Mouse (Mus musculus): Measurements from ENCODE around the gene Gm10842. TPM values are rescaled to one million over a fixed set of nuclear protein-coding genes. Genes with fewer than 3 reads are reported as not detected.

The Gm10842 gene
- polyA plus RNA-seq, 1 experiment, result not detected

- no peaks in the 10 kb centered on the region for H3K4me1 ChIP-seq (ENCODE audit: control insufficient read depth, insufficient read depth, low read length)
- DNase-seq, result no peak
- H3K4me3 ChIP-seq (replicated peaks; ENCODE audit: extremely low read depth, low read depth, low read length), result no peak overlapping the region
- TF ChIP-seq CTCF (IDR thresholded peaks at IDR 0.05; ENCODE audit: insufficient read depth, low read length), result no peak
- TF ChIP-seq POLR2A (IDR thresholded peaks at IDR 0.05; ENCODE audit: borderline replicate concordance, extremely low read depth, low read depth, low read length), result no peak
- 93% methylated on average over 5 of the region's 5 CpGs for WGBS
These were observed 5.6 kb upstream of the Gm10842 start for GRCm38 (mm10) chr11:105141115-105141514.

DNA sequence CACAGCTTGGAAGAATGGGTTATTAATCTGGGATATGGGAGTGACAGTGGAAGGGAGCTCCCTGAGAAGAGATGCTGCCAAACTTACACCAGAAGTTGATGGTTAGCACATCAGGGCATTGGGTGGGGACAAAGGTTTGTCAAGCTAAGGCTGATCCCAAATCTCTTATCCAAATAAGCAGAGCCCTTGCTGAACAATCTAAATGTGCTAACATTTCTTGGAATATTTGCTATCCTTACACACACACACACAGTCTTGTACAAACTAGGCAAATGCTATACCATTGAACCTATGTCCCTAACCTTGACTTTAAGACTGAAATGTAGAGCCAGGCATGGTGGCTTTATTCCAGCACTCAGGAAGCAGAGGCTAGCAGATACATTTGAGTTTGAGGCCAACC, 3.1 kb upstream of the Gm10842 start:
- H3K4me3 ChIP-seq (replicated peaks; ENCODE audit: extremely low read depth, low read depth, low read length), result no peak overlapping the region
- DNase-seq, result no peak
- TF ChIP-seq CTCF (IDR thresholded peaks at IDR 0.05; ENCODE audit: insufficient read depth, low read length) (no peak), POLR2A (IDR thresholded peaks at IDR 0.05; ENCODE audit: borderline replicate concordance, extremely low read depth, low read depth, low read length) (no peak)
- H3K4me1 ChIP-seq (ENCODE audit: control insufficient read depth, insufficient read depth, low read length), result no peaks in the 10 kb centered on the region

DNA sequence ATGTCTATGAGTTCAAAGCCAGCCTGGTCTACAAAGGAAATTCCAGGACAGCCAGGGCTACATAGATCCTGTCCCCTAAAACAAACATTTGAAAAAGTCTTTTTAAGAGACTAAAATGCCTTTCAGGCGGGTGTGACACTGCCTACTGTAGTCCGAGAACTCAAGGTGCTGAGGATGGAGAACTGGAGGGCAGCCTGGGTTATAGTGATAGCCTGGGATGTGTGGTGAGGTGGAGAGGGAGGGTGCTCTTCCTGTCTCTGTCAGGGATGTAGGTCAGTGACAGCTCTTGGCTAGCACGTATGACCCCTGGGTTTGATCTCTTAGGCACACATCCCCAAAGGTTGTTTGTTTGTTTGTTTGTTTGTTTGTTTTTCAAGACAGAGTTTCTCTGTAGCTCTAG, 2.6 kb upstream of the Gm10842 start:
- no peak overlapping the region for H3K4me3 ChIP-seq (replicated peaks; ENCODE audit: extremely low read depth, low read depth, low read length)
- WGBS, result 77% methylated on average over 3 of the region's 3 CpGs
- no peaks in the 10 kb centered on the region for H3K4me1 ChIP-seq (ENCODE audit: control insufficient read depth, insufficient read depth, low read length)
- TF ChIP-seq POLR2A (IDR thresholded peaks at IDR 0.05; ENCODE audit: borderline replicate concordance, extremely low read depth, low read depth, low read length) (no peak), CTCF (IDR thresholded peaks at IDR 0.05; ENCODE audit: insufficient read depth, low read length) (no peak)
- no peak for DNase-seq

DNA sequence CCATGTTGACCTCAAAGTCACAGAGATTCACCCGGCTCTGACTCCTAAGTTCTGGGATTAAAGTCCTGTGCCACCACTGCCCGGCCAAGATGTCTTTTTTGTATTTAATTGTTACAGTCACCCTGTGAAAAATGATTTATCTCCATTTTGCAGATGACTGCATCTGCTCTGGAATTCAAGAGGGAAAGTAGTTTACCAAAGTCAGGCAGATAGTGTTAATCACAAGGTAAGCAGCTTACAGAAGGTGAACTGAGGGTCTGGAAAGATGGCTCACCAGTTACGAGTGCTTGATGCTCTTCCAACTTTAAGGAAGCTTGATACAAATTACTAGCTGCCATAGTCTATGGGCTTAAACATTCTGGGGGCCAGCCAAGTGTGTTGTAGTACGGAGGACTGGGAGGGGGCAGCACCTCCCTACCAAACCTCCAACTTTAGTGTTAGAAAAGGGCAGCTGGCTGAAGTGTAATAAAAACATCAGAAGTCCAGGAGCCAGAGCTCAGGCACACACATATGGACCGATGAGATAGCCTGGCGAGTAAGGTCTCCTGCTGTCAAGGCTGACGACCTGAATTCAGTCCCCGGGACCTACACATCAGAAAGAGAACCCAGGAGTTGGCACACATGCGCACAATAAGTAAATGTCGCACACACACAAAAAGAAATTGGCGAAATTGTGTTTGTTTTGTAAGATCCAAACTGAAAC, 2.0 kb upstream of the Gm10842 start:
- WGBS, result 69% methylated on average over 11 of the region's 11 CpGs

DNA sequence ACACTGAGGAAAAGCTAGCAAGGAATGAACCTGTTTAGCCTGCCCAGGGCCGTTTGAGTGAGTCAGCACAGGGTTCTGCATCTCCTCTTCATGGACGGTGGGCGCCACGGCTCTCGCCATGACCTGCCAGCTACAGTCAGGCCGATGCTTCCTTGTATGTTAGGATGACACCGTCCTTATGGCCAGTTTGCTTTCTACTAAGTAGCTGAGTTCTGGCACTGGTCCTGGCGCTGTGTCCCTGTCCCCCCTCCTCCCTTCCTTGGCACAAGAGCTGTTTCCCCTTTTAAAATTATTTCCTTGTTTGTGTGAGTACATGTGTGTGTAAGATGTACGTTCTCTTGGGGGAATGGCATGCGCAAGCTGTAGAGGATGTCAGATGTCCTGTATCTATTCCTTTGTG, 1.5 kb upstream of the Gm10842 start:
- Histone ChIP-seq H3K4me1 (ENCODE audit: control insufficient read depth, insufficient read depth, low read length) (no peaks in the 10 kb centered on the region), H3K4me3 (replicated peaks; ENCODE audit: extremely low read depth, low read depth, low read length) (no peak overlapping the region)
- no peak for TF ChIP-seq CTCF (IDR thresholded peaks at IDR 0.05; ENCODE audit: insufficient read depth, low read length)
- TF ChIP-seq POLR2A (IDR thresholded peaks at IDR 0.05; ENCODE audit: borderline replicate concordance, extremely low read depth, low read depth, low read length), result no peak
- DNase-seq, result no peak
- 58% methylated on average over 10 of the region's 10 CpGs for WGBS

More for the DNA sequence above, 2.0 kb upstream of the Gm10842 start:
- no peak overlapping the region for H3K4me3 ChIP-seq (replicated peaks; ENCODE audit: extremely low read depth, low read depth, low read length)
- DNase-seq, result no peak
- no peak for TF ChIP-seq CTCF (IDR thresholded peaks at IDR 0.05; ENCODE audit: insufficient read depth, low read length)
- TF ChIP-seq POLR2A (IDR thresholded peaks at IDR 0.05; ENCODE audit: borderline replicate concordance, extremely low read depth, low read depth, low read length), result no peak
- H3K4me1 ChIP-seq (ENCODE audit: control insufficient read depth, insufficient read depth, low read length), result no peaks in the 10 kb centered on the region

DNA sequence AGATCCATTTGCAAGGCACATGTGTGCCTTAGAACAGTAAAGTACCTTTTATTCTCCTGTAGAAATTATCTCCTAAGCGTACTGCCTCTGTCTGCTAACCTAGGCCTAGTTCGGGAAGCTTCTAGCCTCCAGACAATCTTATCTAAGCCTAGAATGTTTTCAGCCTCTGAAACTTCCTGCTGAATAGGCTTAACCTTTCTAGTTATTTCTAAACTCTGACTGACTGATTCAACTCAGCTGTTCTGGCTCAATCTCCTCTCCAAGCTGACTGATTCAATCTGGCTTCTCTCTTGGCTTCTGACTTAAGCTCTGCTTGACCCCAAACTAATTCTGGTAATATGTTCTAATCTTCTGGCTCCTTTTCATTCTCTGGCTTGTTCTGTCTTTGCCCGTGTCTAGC, 2.7 kb downstream of the Gm10842 start:
- WGBS, result 61% methylated on average over 3 of the region's 3 CpGs
- TF ChIP-seq CTCF (IDR thresholded peaks at IDR 0.05; ENCODE audit: insufficient read depth, low read length), result no peak
- no peak for TF ChIP-seq POLR2A (IDR thresholded peaks at IDR 0.05; ENCODE audit: borderline replicate concordance, extremely low read depth, low read depth, low read length)
- DNase-seq, result no peak
- H3K4me1 ChIP-seq (ENCODE audit: control insufficient read depth, insufficient read depth, low read length), result peaks cover 3% of the 10 kb centered on the region; the same call in 1 of the 2 replicates
- H3K4me3 ChIP-seq (replicated peaks; ENCODE audit: extremely low read depth, low read depth, low read length), result no peak overlapping the region

DNA sequence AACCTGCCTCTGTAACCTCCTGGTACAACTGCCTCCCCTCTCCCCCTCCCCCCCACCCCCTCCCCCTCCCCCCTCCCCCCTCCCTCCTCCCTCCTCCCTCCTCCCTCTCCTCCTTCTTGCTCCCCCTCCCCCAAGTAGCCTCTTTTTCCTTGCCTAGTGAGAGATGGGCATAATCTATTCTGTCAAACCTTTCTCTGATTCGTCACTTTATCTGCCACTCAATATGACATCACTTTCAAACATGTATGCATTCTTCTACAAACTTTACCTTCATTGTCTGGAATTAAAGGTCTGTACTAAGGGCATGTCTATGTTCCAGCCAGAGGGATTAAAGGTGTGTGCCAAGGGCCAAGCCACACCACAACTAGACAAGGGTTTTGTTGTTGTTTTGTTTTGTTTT, 3.1 kb downstream of the Gm10842 start:
- TF ChIP-seq CTCF (IDR thresholded peaks at IDR 0.05; ENCODE audit: insufficient read depth, low read length) (no peak), POLR2A (IDR thresholded peaks at IDR 0.05; ENCODE audit: borderline replicate concordance, extremely low read depth, low read depth, low read length) (no peak)
- no peak for DNase-seq
- Histone ChIP-seq H3K4me1 (ENCODE audit: control insufficient read depth, insufficient read depth, low read length) (peaks cover 3% of the 10 kb centered on the region; the same call in 1 of the 2 replicates), H3K4me3 (replicated peaks; ENCODE audit: extremely low read depth, low read depth, low read length) (no peak overlapping the region)
- 63% methylated on average over 1 of the region's 1 CpGs for WGBS

GRCm38 (mm10) chr11:105150691-105151090, 4.0 kb downstream of the Gm10842 start:
- TF ChIP-seq CTCF (IDR thresholded peaks at IDR 0.05; ENCODE audit: insufficient read depth, low read length) (no peak), POLR2A (IDR thresholded peaks at IDR 0.05; ENCODE audit: borderline replicate concordance, extremely low read depth, low read depth, low read length) (no peak)
- no peak for DNase-seq
- H3K4me3 ChIP-seq (replicated peaks; ENCODE audit: extremely low read depth, low read depth, low read length), result no peak overlapping the region
- H3K4me1 ChIP-seq (ENCODE audit: control insufficient read depth, insufficient read depth, low read length), result peaks cover 3% of the 10 kb centered on the region; the same call in 1 of the 2 replicates
- 61% methylated on average over 4 of the region's 4 CpGs for WGBS

DNA sequence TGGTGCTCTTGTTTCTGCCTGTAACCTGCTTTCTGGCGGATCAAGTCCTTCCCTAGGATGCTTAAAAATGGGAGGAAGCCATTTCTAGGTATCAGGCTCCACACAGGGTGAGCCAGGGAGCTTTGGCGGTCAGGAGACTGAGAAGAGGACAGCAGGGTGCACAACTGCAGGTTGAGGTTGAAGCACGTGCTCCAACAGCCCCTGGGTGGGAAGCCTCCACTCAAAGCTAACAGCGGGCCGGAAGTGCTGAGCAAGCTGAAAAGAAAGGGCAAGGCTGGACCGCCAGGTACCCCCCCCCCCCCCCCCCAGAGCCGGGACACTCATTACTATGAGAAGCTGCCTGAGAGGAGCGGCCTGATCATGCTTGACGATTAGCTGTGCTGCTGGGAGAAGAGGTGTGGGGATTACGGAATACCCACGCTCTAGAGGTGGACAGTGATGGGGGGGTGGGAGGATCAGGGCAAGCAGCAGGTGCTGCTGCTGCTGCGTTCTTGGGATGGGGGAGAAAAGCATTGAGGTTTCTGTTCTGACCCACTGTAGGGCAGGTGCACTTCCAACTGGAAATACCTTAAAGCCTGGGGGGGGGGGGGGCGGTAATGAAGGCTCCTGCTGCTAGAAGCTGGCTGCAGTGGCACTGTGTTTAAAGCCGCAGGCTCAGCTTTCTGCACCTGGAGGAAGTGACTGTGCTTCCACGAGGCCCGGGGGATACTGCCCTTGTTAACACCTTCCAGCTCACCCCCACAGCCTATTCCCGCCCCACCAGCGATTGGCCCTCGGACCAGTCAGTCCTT, 4.7 kb downstream of the Gm10842 start:
- Histone ChIP-seq H3K4me1 (ENCODE audit: control insufficient read depth, insufficient read depth, low read length) (peaks cover 3% of the 10 kb centered on the region; the same call in 1 of the 2 replicates), H3K4me3 (replicated peaks; ENCODE audit: extremely low read depth, low read depth, low read length) (no peak overlapping the region)
- DNase-seq, result no peak
- WGBS, result 25% methylated on average over 19 of the region's 19 CpGs
- TF ChIP-seq POLR2A (IDR thresholded peaks at IDR 0.05; ENCODE audit: borderline replicate concordance, extremely low read depth, low read depth, low read length) (no peak), CTCF (IDR thresholded peaks at IDR 0.05; ENCODE audit: insufficient read depth, low read length) (no peak)

DNA sequence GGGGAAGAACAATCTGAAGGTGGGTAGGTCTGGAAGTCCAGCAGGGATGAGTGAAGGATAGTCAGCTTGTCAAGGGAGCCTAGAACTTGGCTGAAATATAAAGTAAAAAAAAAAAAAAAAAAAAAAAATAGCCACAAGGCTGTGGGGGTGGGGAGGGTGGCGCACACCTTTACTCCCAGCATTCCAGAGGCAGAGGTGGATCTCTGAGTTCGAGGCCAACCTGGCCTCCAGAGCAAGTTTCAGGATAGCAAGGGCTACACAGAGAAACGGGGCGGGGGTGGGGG, 5.3 kb downstream of the Gm10842 start:
- TF ChIP-seq CTCF (IDR thresholded peaks at IDR 0.05; ENCODE audit: insufficient read depth, low read length) (no peak), POLR2A (IDR thresholded peaks at IDR 0.05; ENCODE audit: borderline replicate concordance, extremely low read depth, low read depth, low read length) (no peak)
- 67% methylated on average over 3 of the region's 4 CpGs for WGBS
- no peak for DNase-seq
- peaks cover 3% of the 10 kb centered on the region; the same call in 1 of the 2 replicates for H3K4me1 ChIP-seq (ENCODE audit: control insufficient read depth, insufficient read depth, low read length)
- H3K4me3 ChIP-seq (replicated peaks; ENCODE audit: extremely low read depth, low read depth, low read length), result no peak overlapping the region

Measured in lung, adult 2 months (tissue).